9 mouse cellular contexts compared by ENCODE assay signal in genomic region chr3:156560766-156561165, GRCm38 (mm10). TPM values are rescaled to one million over a fixed set of nuclear protein-coding genes. Genes with fewer than 3 reads are reported as not detected.
A peak's percentile ranks its signal among the peaks of the same experiment; 100 is the strongest.
DNase-seq lines count a peak whose midpoint lies in the region; ATAC-seq and TF ChIP-seq lines count a peak whose summit lies in the region.
"Had no signal": no experiment of that assay in that cellular context is flagged by ENCODE, and none has a peak within 500 bp of the region (broad histone marks: within the 10 kb centered on the region; RNA-seq: fewer than 3 reads in every experiment).

No protein-coding gene starts in this region.

- ATAC-seq in embryonic facial prominence, embryonic 11.5 days (replicated peaks; ENCODE audit: insufficient number of reproducible peaks, low FRiP score, low TSS enrichment, low read depth), result peak; percentile 91
- peak; percentile 89 for ATAC-seq in midbrain, embryonic 13.5 days
- ATAC-seq in stomach, embryonic 16.5 days (ENCODE audit: insufficient read depth, low FRiP score), result peak; percentile 89

- WGBS in embryonic facial prominence, embryonic 11.5 days, result under 1% methylated on average over 26 of the region's 27 CpGs
- under 1% methylated on average over 27 of the region's 27 CpGs for WGBS in kidney, adult 2 months
- WGBS in limb, embryonic 10.5 days, result under 1% methylated on average over 27 of the region's 27 CpGs
- WGBS in midbrain, embryonic 13.5 days, result under 1% methylated on average over 27 of the region's 27 CpGs
- WGBS in stomach, embryonic 16.5 days, result under 1% methylated on average over 27 of the region's 27 CpGs

- H3K4me2 ChIP-seq in embryonic facial prominence, embryonic 11.5 days (ENCODE audit: low read depth, low read length), result peak overlapping the region; percentile 71
- peak overlapping the region; percentile 64 for H3K4me2 ChIP-seq in midbrain, embryonic 13.5 days (replicated peaks)
- H3K4me2 ChIP-seq in stomach, embryonic 16.5 days (ENCODE audit: low read depth, low read length), result peak overlapping the region; percentile 82

- peak overlapping the region; percentile 64 for H3K4me3 ChIP-seq in embryonic facial prominence, embryonic 11.5 days (ENCODE audit: low read depth, low read length)
- H3K4me3 ChIP-seq in kidney, adult 2 months (ENCODE audit: insufficient read depth, low read depth, low read length), result peak overlapping the region; percentile 61
- peak overlapping the region; percentile 75 for H3K4me3 ChIP-seq in limb, embryonic 10.5 days
- peak overlapping the region; percentile 56 for H3K4me3 ChIP-seq in midbrain, embryonic 13.5 days (replicated peaks)
- peak overlapping the region; percentile 63 for H3K4me3 ChIP-seq in stomach, embryonic 16.5 days (replicated peaks; ENCODE audit: low read length)
- H3K4me3 ChIP-seq: erythroblast, embryonic 14.5 days had no signal

- peak overlapping the region; percentile 52; the same call in 1 of the 2 replicates for H3K27ac ChIP-seq in embryonic facial prominence, embryonic 11.5 days (replicated peaks; ENCODE audit: low read depth, low read length)
- H3K27ac ChIP-seq in kidney, adult 2 months (ENCODE audit: insufficient read depth, low read depth, low read length), result peak overlapping the region; percentile 47
- H3K27ac ChIP-seq in limb, embryonic 10.5 days, result peak overlapping the region; percentile 78
- H3K27ac ChIP-seq in midbrain, embryonic 13.5 days, result peak overlapping the region; percentile 96
- H3K27ac ChIP-seq in stomach, embryonic 16.5 days (ENCODE audit: low read length), result peak overlapping the region; percentile 82

- H3K36me3 ChIP-seq in embryonic facial prominence, embryonic 11.5 days (replicated peaks; ENCODE audit: control insufficient read depth, insufficient read depth, low read depth, low read length), result no peaks in the 10 kb centered on the region
- H3K36me3 ChIP-seq in kidney, adult 2 months (ENCODE audit: control insufficient read depth, insufficient read depth, low read length), result no peaks in the 10 kb centered on the region
- H3K36me3 ChIP-seq in limb, embryonic 10.5 days, result no peaks in the 10 kb centered on the region
- no peaks in the 10 kb centered on the region for H3K36me3 ChIP-seq in midbrain, embryonic 13.5 days
- H3K36me3 ChIP-seq in stomach, embryonic 16.5 days (ENCODE audit: control insufficient read depth, insufficient read depth, low read length), result no peaks in the 10 kb centered on the region

- DNase-seq in adrenal gland, postnatal 25 days, result peak; percentile 54
- DNase-seq in embryonic facial prominence, embryonic 11.5 days (ENCODE audit: low spot score), result peak; percentile 84
- peak; percentile 66 to 73 for DNase-seq in heart, adult 18-20 months
- DNase-seq in kidney, adult 2 months, result peak; percentile 61
- DNase-seq in limb, embryonic 10.5 days (ENCODE audit: low spot score), result peak; percentile 85
- DNase-seq in spleen, postnatal 36 days (ENCODE audit: low spot score in 2 of 2), result no peak

- no peak for TF ChIP-seq CTCF in kidney, adult 2 months (conservative IDR thresholded peaks at IDR 0.05; ENCODE audit: insufficient read depth, insufficient read length, low read depth, low read length)

- H3K9ac ChIP-seq in embryonic facial prominence, embryonic 11.5 days (replicated peaks; ENCODE audit: low read length), result peak overlapping the region; percentile 62
- H3K9ac ChIP-seq in midbrain, embryonic 13.5 days (replicated peaks), result peak overlapping the region; percentile 74
- H3K9ac ChIP-seq in stomach, embryonic 16.5 days (ENCODE audit: low read length), result peak overlapping the region; percentile 60

- no peaks in the 10 kb centered on the region; the same call in 1 of the 2 replicates for H3K4me1 ChIP-seq in embryonic facial prominence, embryonic 11.5 days (ENCODE audit: control insufficient read depth, insufficient read depth, low read length)
- no peaks in the 10 kb centered on the region for H3K4me1 ChIP-seq in kidney, adult 2 months (ENCODE audit: control insufficient read depth, insufficient read depth, low read length)
- peaks cover 25% of the 10 kb centered on the region for H3K4me1 ChIP-seq in limb, embryonic 10.5 days
- peaks cover 38% of the 10 kb centered on the region for H3K4me1 ChIP-seq in midbrain, embryonic 13.5 days (replicated peaks)
- H3K4me1 ChIP-seq in stomach, embryonic 16.5 days (ENCODE audit: control insufficient read depth, insufficient read depth, low read length), result peaks cover 5% of the 10 kb centered on the region; the same call in 1 of the 2 replicates

- TF ChIP-seq POLR2A in kidney, adult 2 months (IDR thresholded peaks at IDR 0.05; ENCODE audit: low read depth, low read length), result peak; percentile 21

- peaks cover 7% of the 10 kb centered on the region; the same call in 1 of the 2 replicates for H3K27me3 ChIP-seq in embryonic facial prominence, embryonic 11.5 days (ENCODE audit: control insufficient read depth, insufficient read depth, low read length)
- no peaks in the 10 kb centered on the region for H3K27me3 ChIP-seq in kidney, adult 2 months (replicated peaks; ENCODE audit: control insufficient read depth, insufficient read depth, low read length)
- H3K27me3 ChIP-seq in limb, embryonic 10.5 days (ENCODE audit: low read depth, poor library complexity, severe bottlenecking), result peaks cover 59% of the 10 kb centered on the region
- peaks cover 8% of the 10 kb centered on the region; the same call in 1 of the 2 replicates for H3K27me3 ChIP-seq in midbrain, embryonic 13.5 days
- peaks cover 11% of the 10 kb centered on the region for H3K27me3 ChIP-seq in stomach, embryonic 16.5 days (ENCODE audit: control insufficient read depth, insufficient read depth, low read length)

- no peaks in the 10 kb centered on the region for H3K9me3 ChIP-seq in embryonic facial prominence, embryonic 11.5 days (replicated peaks; ENCODE audit: control insufficient read depth, low read length)
- H3K9me3 ChIP-seq in limb, embryonic 10.5 days (replicated peaks), result no peaks in the 10 kb centered on the region
- H3K9me3 ChIP-seq in midbrain, embryonic 13.5 days, result no peaks in the 10 kb centered on the region
- no peaks in the 10 kb centered on the region for H3K9me3 ChIP-seq in stomach, embryonic 16.5 days (replicated peaks; ENCODE audit: control insufficient read depth, low read length)

RNA-seq across cellular contexts. Expression of gene Negr1, which starts 0.8 kb away (rescaled TPM):
- 6.3 and 7.0 TPM in 2 replicates for total RNA-seq in adrenal gland, postnatal 25 days (2021)
- polyA plus RNA-seq in embryonic facial prominence, embryonic 11.5 days (2014; fragmentation: Nextera tagmentation; extraction: Ambion mirVana), result 3.4 and 3.7 TPM in 2 replicates
- 1 to 10 TPM in 1 of 2 experiments, under 1 TPM in 1; 0.40 to 1.9 TPM for total RNA-seq in heart, adult 18-20 months (2021)
- polyA plus RNA-seq in kidney, adult 2 months (2012; rRNA removed), result 1.7 and 1.9 TPM in 2 replicates
- polyA plus RNA-seq in limb, embryonic 10.5 days (2016; fragmentation: Nextera tagmentation; extraction: Ambion mirVana), result 1.8 TPM in 2 replicates
- 34.1 and 34.3 TPM in 2 replicates for polyA plus RNA-seq in midbrain, embryonic 13.5 days (2015; fragmentation: Nextera tagmentation; extraction: Ambion mirVana)
- 4.7 and 5.3 TPM in 2 replicates for polyA plus RNA-seq in stomach, embryonic 16.5 days (2015; fragmentation: Nextera tagmentation; extraction: Ambion mirVana)

Comparison
In these comparisons a context has a peak if more than half of its experiments do, and no peak if none do; other contexts are left out.
1. DNase-seq: peak in adrenal gland, postnatal 25 days (single experiment), embryonic facial prominence, embryonic 11.5 days (single experiment), heart, adult 18-20 months (2 of 2), kidney, adult 2 months (single experiment) and limb, embryonic 10.5 days (single experiment); none in spleen, postnatal 36 days (0 of 2).
2. Peak in every context shown above with its lines, with median percentiles within 50 percentile points of each other: ATAC-seq, H3K27ac ChIP-seq, H3K4me2 ChIP-seq, H3K4me3 ChIP-seq and H3K9ac ChIP-seq.